Mouse (Mus musculus) liver, embryonic 13.5 days (tissue): Measurements from ENCODE around the gene Prkca. TPM values are rescaled to one million over a fixed set of nuclear protein-coding genes. Genes with fewer than 3 reads are reported as not detected.

ENCODE experiments used
- ATAC-seq: fragments of 200-750 bp; cut with Nextera tagmentation; 2 replicates; pipeline ENCODE4 v1.8.0; 2017; ENCODE audit warnings: low read depth, mild to moderate bottlenecking, moderate number of reproducible peaks, moderate library complexity
- DNase-seq: peaks from one replicate; pipeline ENCODE4 v3.0.0; 2022
- H3K27ac ChIP-seq: fragments of 300-500 bp; sonication (generic); 2 replicates; pipeline ENCODE4 v1.5.1; 2015; ENCODE audit warnings: moderate library complexity, mild to moderate bottlenecking, inconsistent platforms
- H3K27me3 ChIP-seq: fragments of 300-500 bp; sonication (generic); 2 replicates; pipeline ENCODE4 v1.6.1; 2015; ENCODE audit warnings: mild to moderate bottlenecking, inconsistent platforms
- H3K36me3 ChIP-seq: fragments of 300-500 bp; sonication (generic); 2 replicates; pipeline ENCODE4 v1.6.1; 2015; ENCODE audit warnings: mild to moderate bottlenecking, inconsistent platforms
- H3K4me1 ChIP-seq: fragments of 300-500 bp; sonication (generic); replicated peaks from 2 replicates; pipeline ENCODE4 v1.6.1; 2015; ENCODE audit warnings: inconsistent platforms
- H3K4me2 ChIP-seq: fragments of 300-500 bp; sonication (generic); 2 replicates; pipeline ENCODE4 v1.6.1; 2015; ENCODE audit warnings: inconsistent platforms, mild to moderate bottlenecking, moderate library complexity
- H3K4me3 ChIP-seq: fragments of 300-500 bp; sonication (generic); replicated peaks from 2 replicates; pipeline ENCODE4 v1.5.1; 2015; ENCODE audit warnings: mild to moderate bottlenecking, inconsistent platforms
- H3K9ac ChIP-seq: fragments of 300-500 bp; sonication (generic); 2 replicates; pipeline ENCODE4 v1.6.1; 2015; ENCODE audit warnings: mild to moderate bottlenecking, inconsistent platforms
- H3K9me3 ChIP-seq: fragments of 300-500 bp; sonication (generic); replicated peaks from 2 replicates; pipeline ENCODE4 v1.6.1; 2016; ENCODE audit warnings: inconsistent platforms
- WGBS: fragments of 180-500 bp; shearing (Covaris S2); methylation state at CpG from one replicate; pipeline ENCODE4 v1.1.7; 2015; ENCODE audit not compliant: insufficient replicate concordance; 5-methylcytosine and 5-hydroxymethylcytosine counted together
- microRNA-seq: library from miRNA; unstranded; fragments of <30 nt; microRNA quantifications from one replicate; pipeline ENCODE4, GENCODE M21; 2016
- polyA plus RNA-seq: library from polyadenylated mRNA; unstranded; fragments of >200 nt; fragmentation: Nextera tagmentation; extraction: Ambion mirVana; gene quantifications from 2 replicates; pipeline ENCODE4 v1.2.1, GENCODE M21; 2015

Gene Prkca
- polyA plus RNA-seq, 1 experiment from 2014 or later, result 1.9 TPM

DNA sequence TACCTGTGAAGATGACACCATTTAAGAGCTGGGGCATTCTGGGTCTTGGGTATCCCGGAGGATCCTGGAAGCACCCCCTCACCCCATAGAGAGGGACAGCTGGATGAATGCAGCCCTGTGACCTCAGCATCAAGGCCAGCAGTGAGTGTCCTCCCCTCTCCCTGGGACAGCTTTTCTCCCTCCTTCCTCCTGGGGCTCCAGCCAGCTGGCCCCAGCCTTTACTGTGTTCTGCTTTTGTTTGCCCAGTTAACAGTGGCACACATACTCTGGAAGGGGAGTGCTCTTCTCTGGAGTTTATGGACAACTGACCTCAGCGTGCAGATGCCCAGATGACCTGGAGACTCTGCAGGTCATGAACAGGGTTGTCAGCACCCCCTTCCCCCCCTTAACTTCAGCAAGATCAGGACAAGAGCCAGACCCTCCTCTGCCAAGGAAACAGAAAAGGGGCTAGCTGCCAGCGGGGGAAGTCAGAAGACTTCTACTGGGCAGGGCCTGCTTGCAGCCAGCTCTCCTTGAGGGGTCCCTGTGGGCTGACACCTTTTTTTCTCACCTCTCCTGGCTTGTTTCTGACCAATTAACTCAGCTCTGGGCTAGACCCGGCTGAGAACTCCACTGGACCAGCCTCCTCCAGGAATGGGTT is 439.6 kb downstream of the Prkca start:
- WGBS, result 26% methylated on average over 4 of the region's 4 CpGs
- no peak for ATAC-seq
- no peaks in the 10 kb centered on the region for H3K9me3 ChIP-seq
- H3K4me2 ChIP-seq, result no peak overlapping the region
- DNase-seq, result no peak
- no peaks in the 10 kb centered on the region for H3K36me3 ChIP-seq
- H3K9ac ChIP-seq, result no peak overlapping the region
- no peaks in the 10 kb centered on the region for H3K4me1 ChIP-seq
- H3K27ac ChIP-seq, result no peak overlapping the region
- H3K27me3 ChIP-seq, result no peaks in the 10 kb centered on the region
- no peak overlapping the region for H3K4me3 ChIP-seq

DNA sequence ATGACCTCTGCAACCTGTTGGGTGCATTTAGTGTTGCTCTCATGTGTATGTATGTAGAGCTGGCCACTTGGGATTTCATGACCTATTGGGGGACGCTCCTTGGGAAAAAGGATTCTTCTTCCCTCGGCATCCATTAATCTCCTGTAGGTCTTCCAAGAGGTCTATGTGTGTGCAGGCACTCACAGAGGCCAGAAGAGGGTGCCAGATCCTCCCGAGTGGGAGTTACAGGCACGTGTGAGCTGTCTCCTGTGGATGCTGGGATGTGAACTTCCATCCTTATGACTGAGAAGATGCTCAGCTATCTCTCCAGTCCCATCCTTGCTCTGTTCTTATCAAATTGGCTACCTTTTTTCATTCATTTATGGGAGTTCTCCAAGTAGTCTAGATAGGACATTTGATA is 443.3 kb downstream of the Prkca start:
- no peak overlapping the region for H3K4me3 ChIP-seq
- no peaks in the 10 kb centered on the region for H3K4me1 ChIP-seq
- no peak overlapping the region for H3K9ac ChIP-seq
- no peak overlapping the region for H3K27ac ChIP-seq
- H3K36me3 ChIP-seq, result no peaks in the 10 kb centered on the region
- H3K9me3 ChIP-seq, result no peaks in the 10 kb centered on the region
- 31% methylated on average over 4 of the region's 4 CpGs for WGBS
- H3K4me2 ChIP-seq, result no peak overlapping the region
- DNase-seq (no peak), ATAC-seq (no peak)
- no peaks in the 10 kb centered on the region for H3K27me3 ChIP-seq

DNA sequence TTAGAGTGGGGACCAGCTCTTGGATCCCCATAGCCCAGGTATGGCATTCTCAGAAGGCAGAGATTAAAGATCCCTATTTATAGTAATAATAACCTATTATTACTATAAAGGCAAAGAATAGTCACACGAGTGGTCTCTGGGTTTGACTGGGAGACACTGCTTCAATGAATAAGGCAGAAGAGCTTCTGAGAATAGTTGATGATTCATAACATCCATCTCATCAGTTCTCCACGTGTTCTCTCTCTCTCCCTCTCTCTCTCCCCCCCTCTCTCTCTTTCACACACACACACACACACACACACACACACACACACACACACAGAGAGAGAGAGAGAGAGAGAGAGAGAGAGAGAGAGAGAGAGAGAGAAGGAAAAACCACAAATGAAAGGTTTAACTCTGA is 445.0 kb downstream of the Prkca start:
- Histone ChIP-seq H3K4me1 (no peaks in the 10 kb centered on the region), H3K9me3 (no peaks in the 10 kb centered on the region), H3K4me3 (no peak overlapping the region), H3K9ac (no peak overlapping the region), H3K27ac (no peak overlapping the region), H3K4me2 (no peak overlapping the region), H3K27me3 (no peaks in the 10 kb centered on the region), H3K36me3 (no peaks in the 10 kb centered on the region)
- ATAC-seq, result no peak
- WGBS, result 31% methylated on average over 2 of the region's 2 CpGs
- no peak for DNase-seq

DNA sequence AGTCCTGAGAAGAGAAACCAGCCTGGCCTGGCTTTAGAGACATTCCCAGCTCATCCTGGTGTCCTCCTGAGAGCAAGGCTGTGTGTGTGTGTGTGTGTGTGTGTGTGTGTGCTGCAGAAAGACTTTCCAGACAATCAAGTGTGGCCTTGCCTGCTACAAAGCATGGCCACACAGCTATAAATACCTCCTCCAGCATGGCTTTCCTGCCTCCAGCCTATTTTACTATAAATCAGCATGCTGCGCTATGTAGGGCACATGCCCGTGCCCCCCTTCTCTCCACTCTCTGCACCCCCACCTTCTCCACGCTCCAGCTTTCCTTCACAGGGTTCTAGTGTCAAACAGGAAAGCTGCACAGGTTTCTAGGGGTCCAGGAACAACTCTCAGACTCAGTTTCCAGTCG is 448.1 kb downstream of the Prkca start:
- WGBS, result 43% methylated on average over 4 of the region's 4 CpGs
- H3K36me3 ChIP-seq, result no peaks in the 10 kb centered on the region
- no peaks in the 10 kb centered on the region for H3K4me1 ChIP-seq
- H3K27me3 ChIP-seq, result no peaks in the 10 kb centered on the region
- no peak overlapping the region for H3K4me3 ChIP-seq
- no peak overlapping the region for H3K27ac ChIP-seq
- H3K4me2 ChIP-seq, result no peak overlapping the region
- ATAC-seq (no peak), DNase-seq (no peak)
- H3K9ac ChIP-seq, result no peak overlapping the region
- H3K9me3 ChIP-seq, result no peaks in the 10 kb centered on the region

DNA sequence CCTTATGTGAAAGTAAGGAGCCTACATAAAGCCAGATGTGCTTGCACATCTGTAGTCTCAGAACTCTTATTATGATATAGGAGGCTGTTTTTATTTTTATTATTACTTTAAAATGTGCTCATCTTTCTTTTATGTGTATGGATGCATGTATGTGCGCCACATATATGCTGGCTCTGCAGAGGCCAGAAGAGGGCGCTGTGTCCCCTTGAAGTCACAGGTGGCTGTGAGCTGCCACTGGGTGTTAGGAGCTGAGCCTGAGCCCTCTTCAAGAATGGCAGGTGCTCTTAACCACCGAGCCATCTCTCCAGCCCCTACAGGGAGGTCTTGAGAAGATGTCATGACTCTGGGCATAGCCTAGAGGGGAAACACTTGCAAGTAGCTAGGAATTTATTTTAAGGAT is 452.4 kb downstream of the Prkca start:
- ATAC-seq, result no peak
- Histone ChIP-seq H3K27ac (no peak overlapping the region), H3K9me3 (no peaks in the 10 kb centered on the region), H3K27me3 (no peaks in the 10 kb centered on the region), H3K4me1 (no peaks in the 10 kb centered on the region), H3K4me3 (no peak overlapping the region), H3K36me3 (no peaks in the 10 kb centered on the region), H3K4me2 (no peak overlapping the region), H3K9ac (no peak overlapping the region)
- WGBS, result 67% methylated on average over 3 of the region's 3 CpGs
- no peak for DNase-seq

DNA sequence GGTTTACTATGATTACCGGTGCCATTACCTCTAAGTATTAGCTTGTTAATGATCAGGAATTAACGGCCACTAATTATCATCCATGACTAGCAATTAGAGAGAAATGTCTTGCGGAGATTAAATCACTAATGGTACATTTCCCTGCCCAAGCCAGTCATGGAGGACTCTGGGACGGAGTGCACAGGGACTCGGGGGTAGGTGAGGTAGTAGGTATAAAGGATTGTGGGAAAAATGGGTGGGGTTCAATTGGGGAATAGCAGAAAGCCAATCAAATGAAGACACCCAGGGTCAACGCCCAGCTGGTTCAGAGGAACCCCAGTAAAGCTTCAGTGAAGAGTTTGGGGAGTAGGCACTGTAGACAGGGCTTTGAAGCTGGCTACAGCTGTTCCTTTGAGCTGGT is 456.4 kb downstream of the Prkca start:
- no peak for DNase-seq
- Histone ChIP-seq H3K4me3 (no peak overlapping the region), H3K27ac (no peak overlapping the region), H3K27me3 (no peaks in the 10 kb centered on the region), H3K4me1 (no peaks in the 10 kb centered on the region), H3K4me2 (no peak overlapping the region), H3K36me3 (no peaks in the 10 kb centered on the region), H3K9ac (no peak overlapping the region), H3K9me3 (no peaks in the 10 kb centered on the region)
- ATAC-seq, result no peak
- WGBS, result 65% methylated on average over 6 of the region's 6 CpGs

Small RNA genes lying within 50 kb of the gene (microRNA-seq; reads per million reads assigned to microRNA genes)
- gene Mir7223, result not detected

Other genes with a start within 250 kb of the Prkca start
- gene Apoh, start 574 bp downstream of the Prkca start, polyA plus RNA-seq, result 128 and 148 TPM in 2 replicates
- 1.4 and 1.8 TPM in 2 replicates for gene Cep112, start 81.3 kb upstream of the Prkca start, polyA plus RNA-seq